In genomic region chr2:30095882-30096527, GRCm38 (mm10) we compare ENCODE assay signal across 9 mouse cellular contexts. TPM values are rescaled to one million over a fixed set of nuclear protein-coding genes. Genes with fewer than 3 reads are reported as not detected.
DNase-seq lines count a peak whose midpoint lies in the region; ATAC-seq and TF ChIP-seq lines count a peak whose summit lies in the region.
"Had no signal": no experiment of that assay in that cellular context is flagged by ENCODE, and none has a peak within 500 bp of the region (broad histone marks: within the 10 kb centered on the region; RNA-seq: fewer than 3 reads in every experiment).

No protein-coding gene starts in this region.

- no peak for ATAC-seq in forebrain, embryonic 13.5 days
- no peak for ATAC-seq in midbrain, postnatal 0 days (ENCODE audit: low FRiP score)
- no peak for ATAC-seq in midbrain, embryonic 11.5 days (ENCODE audit: low FRiP score)
- no peak for ATAC-seq in hindbrain, postnatal 0 days
- peak; percentile 38 for ATAC-seq in megakaryocyte progenitor cell, adult 5-6 weeks (replicated peaks; ENCODE audit: poor library complexity)

- peak; percentile 60 for DNase-seq in forebrain, embryonic 10.5 days (ENCODE audit: extremely low spot score, low spot score)
- peak; percentile 56 for DNase-seq in midbrain, postnatal 0 days (ENCODE audit: low spot score)
- DNase-seq in midbrain, embryonic 11.5 days (ENCODE audit: low spot score, missing footprints) = no peak
- DNase-seq in brain, adult 2 months (ENCODE audit: low read depth, low spot score) = peak; percentile 56
- peak; percentile 66 for DNase-seq in hindbrain, postnatal 0 days (ENCODE audit: low spot score)
- peak; percentile 82 for DNase-seq in thymus, postnatal 4 days

- WGBS in forebrain, embryonic 10.5 days = 79% methylated on average over 2 of the region's 2 CpGs
- WGBS in forebrain, embryonic 13.5 days = 95% methylated on average over 2 of the region's 2 CpGs
- WGBS in midbrain, postnatal 0 days = 87% methylated on average over 2 of the region's 2 CpGs
- WGBS in midbrain, embryonic 11.5 days = 79% methylated on average over 2 of the region's 2 CpGs
- WGBS in hindbrain, postnatal 0 days = 87% methylated on average over 2 of the region's 2 CpGs

- no peak overlapping the region for H3K4me3 ChIP-seq in forebrain, embryonic 10.5 days
- no peak overlapping the region for H3K4me3 ChIP-seq in forebrain, embryonic 13.5 days
- H3K4me3 ChIP-seq in midbrain, postnatal 0 days (ENCODE audit: low read depth, low read length) = no peak overlapping the region
- H3K4me3 ChIP-seq in midbrain, embryonic 11.5 days (ENCODE audit: low read depth, low read length) = no peak overlapping the region
- H3K4me3 ChIP-seq in hindbrain, postnatal 0 days (ENCODE audit: low read length) = no peak overlapping the region
- H3K4me3 ChIP-seq: hindbrain, embryonic 15.5 days had no signal

- peaks cover 28% of the 10 kb centered on the region for H3K36me3 ChIP-seq in forebrain, embryonic 10.5 days (replicated peaks)
- peaks cover 57% of the 10 kb centered on the region for H3K36me3 ChIP-seq in forebrain, embryonic 13.5 days (ENCODE audit: poor library complexity, severe bottlenecking)
- peaks cover 38% of the 10 kb centered on the region for H3K36me3 ChIP-seq in midbrain, postnatal 0 days (ENCODE audit: insufficient read depth, low read length)
- H3K36me3 ChIP-seq in midbrain, embryonic 11.5 days (ENCODE audit: control insufficient read depth, insufficient read depth, low read length) = no peaks in the 10 kb centered on the region
- peaks cover 31% of the 10 kb centered on the region for H3K36me3 ChIP-seq in hindbrain, postnatal 0 days (ENCODE audit: insufficient read depth, low read length)

- H3K4me2 ChIP-seq in forebrain, embryonic 13.5 days = no peak overlapping the region
- H3K4me2 ChIP-seq in midbrain, postnatal 0 days (ENCODE audit: low read depth, low read length, poor library complexity, severe bottlenecking) = no peak overlapping the region
- H3K4me2 ChIP-seq in midbrain, embryonic 11.5 days = no peak overlapping the region
- no peak overlapping the region for H3K4me2 ChIP-seq in hindbrain, postnatal 0 days (ENCODE audit: low read depth, low read length)
- H3K4me2 ChIP-seq: hindbrain, embryonic 15.5 days had no signal

- TF ChIP-seq CTCF in midbrain, postnatal 0 days (IDR thresholded peaks at IDR 0.05) = peak; percentile 74
- TF ChIP-seq CTCF in hindbrain, postnatal 0 days (IDR thresholded peaks at IDR 0.05; ENCODE audit: low read depth) = peak; percentile 77

- no peak overlapping the region for H3K9ac ChIP-seq in forebrain, embryonic 13.5 days
- H3K9ac ChIP-seq in midbrain, postnatal 0 days (replicated peaks; ENCODE audit: low read length, poor library complexity, severe bottlenecking) = no peak overlapping the region
- H3K9ac ChIP-seq in midbrain, embryonic 11.5 days (ENCODE audit: low read length) = no peak overlapping the region
- no peak overlapping the region for H3K9ac ChIP-seq in hindbrain, postnatal 0 days (replicated peaks; ENCODE audit: low read length)
- H3K9ac ChIP-seq: hindbrain, embryonic 15.5 days had no signal

- no peak overlapping the region for H3K27ac ChIP-seq in forebrain, embryonic 10.5 days
- no peak overlapping the region for H3K27ac ChIP-seq in forebrain, embryonic 13.5 days
- no peak overlapping the region for H3K27ac ChIP-seq in midbrain, postnatal 0 days (ENCODE audit: low read depth, low read length)
- no peak overlapping the region for H3K27ac ChIP-seq in midbrain, embryonic 11.5 days (ENCODE audit: low read depth, low read length)
- no peak overlapping the region for H3K27ac ChIP-seq in hindbrain, postnatal 0 days
- H3K27ac ChIP-seq: hindbrain, embryonic 15.5 days had no signal

- no peaks in the 10 kb centered on the region for H3K27me3 ChIP-seq in forebrain, embryonic 10.5 days (ENCODE audit: poor library complexity, severe bottlenecking)
- no peaks in the 10 kb centered on the region for H3K27me3 ChIP-seq in forebrain, embryonic 13.5 days
- H3K27me3 ChIP-seq in midbrain, postnatal 0 days (ENCODE audit: insufficient read depth, low read length) = no peaks in the 10 kb centered on the region
- H3K27me3 ChIP-seq in midbrain, embryonic 11.5 days (ENCODE audit: control insufficient read depth, insufficient read depth, low read length) = no peaks in the 10 kb centered on the region
- H3K27me3 ChIP-seq in hindbrain, postnatal 0 days (ENCODE audit: insufficient read depth, low read length) = no peaks in the 10 kb centered on the region
- H3K27me3 ChIP-seq: hindbrain, embryonic 15.5 days had no signal

- no peaks in the 10 kb centered on the region for H3K9me3 ChIP-seq in forebrain, embryonic 10.5 days
- H3K9me3 ChIP-seq in forebrain, embryonic 13.5 days (replicated peaks) = no peaks in the 10 kb centered on the region
- H3K9me3 ChIP-seq in midbrain, postnatal 0 days (ENCODE audit: low read length) = no peaks in the 10 kb centered on the region
- no peaks in the 10 kb centered on the region for H3K9me3 ChIP-seq in midbrain, embryonic 11.5 days (ENCODE audit: control insufficient read depth, low read length)
- no peaks in the 10 kb centered on the region for H3K9me3 ChIP-seq in hindbrain, postnatal 0 days (ENCODE audit: low read length)
- H3K9me3 ChIP-seq: hindbrain, embryonic 15.5 days had no signal

- peaks cover 36% of the 10 kb centered on the region for H3K4me1 ChIP-seq in forebrain, embryonic 10.5 days
- peaks cover 23% of the 10 kb centered on the region for H3K4me1 ChIP-seq in forebrain, embryonic 13.5 days
- H3K4me1 ChIP-seq in midbrain, postnatal 0 days (ENCODE audit: insufficient read depth, low read length) = 0 out of 2 replicates have a peak, but pooled peaks cover 7% of the 10 kb centered on the region
- H3K4me1 ChIP-seq in midbrain, embryonic 11.5 days (ENCODE audit: control insufficient read depth, insufficient read depth, low read length) = peaks cover 9% of the 10 kb centered on the region
- H3K4me1 ChIP-seq in hindbrain, postnatal 0 days (ENCODE audit: insufficient read depth, low read length) = no peaks in the 10 kb centered on the region

RNA-seq across cellular contexts. Expression of gene Zdhhc12, which starts 2.6 kb away (rescaled TPM):
- 34.2 and 35.4 TPM in 2 replicates for polyA plus RNA-seq in forebrain, embryonic 10.5 days (2016; fragmentation: Nextera tagmentation; extraction: Ambion mirVana)
- polyA plus RNA-seq in forebrain, embryonic 13.5 days (2015; fragmentation: Nextera tagmentation; extraction: Ambion mirVana) = 21.0 and 21.2 TPM in 2 replicates
- total RNA-seq in midbrain, postnatal 0 days (2014; rRNA removed) = 17.7 and 30.7 TPM in 2 replicates
- polyA plus RNA-seq in midbrain, postnatal 0 days (2015; fragmentation: Nextera tagmentation; extraction: Ambion mirVana) = 23.8 and 28.9 TPM in 2 replicates
- 28.0 and 30.6 TPM in 2 replicates for polyA plus RNA-seq in midbrain, embryonic 11.5 days (2014; fragmentation: Nextera tagmentation; extraction: Ambion mirVana)
- total RNA-seq in hindbrain, postnatal 0 days (2014; rRNA removed) = 25.4 and 35.0 TPM in 2 replicates
- polyA plus RNA-seq in hindbrain, postnatal 0 days (2015; fragmentation: Nextera tagmentation; extraction: Ambion mirVana) = 30.2 and 32.2 TPM in 2 replicates
- 17.4 and 18.2 TPM in 2 replicates for total RNA-seq in megakaryocyte progenitor cell, adult 5-6 weeks (2015)
- 10.7 and 13.3 TPM in 2 replicates for total RNA-seq in megakaryocyte progenitor cell, adult 5-6 weeks (2017)

RNA-seq across cellular contexts. Expression of gene Pkn3, which starts 18.5 kb away (rescaled TPM):
- 12.4 and 13.1 TPM in 2 replicates for polyA plus RNA-seq in forebrain, embryonic 10.5 days (2016; fragmentation: Nextera tagmentation; extraction: Ambion mirVana)
- 5.7 and 6.7 TPM in 2 replicates for polyA plus RNA-seq in forebrain, embryonic 13.5 days (2015; fragmentation: Nextera tagmentation; extraction: Ambion mirVana)
- total RNA-seq in midbrain, postnatal 0 days (2014; rRNA removed) = 1.7 and 2.4 TPM in 2 replicates
- polyA plus RNA-seq in midbrain, postnatal 0 days (2015; fragmentation: Nextera tagmentation; extraction: Ambion mirVana) = 0.73 and 1.2 TPM in 2 replicates
- polyA plus RNA-seq in midbrain, embryonic 11.5 days (2014; fragmentation: Nextera tagmentation; extraction: Ambion mirVana) = 6.4 and 8.4 TPM in 2 replicates
- 1.2 and 4.5 TPM in 2 replicates for total RNA-seq in hindbrain, postnatal 0 days (2014; rRNA removed)
- polyA plus RNA-seq in hindbrain, postnatal 0 days (2015; fragmentation: Nextera tagmentation; extraction: Ambion mirVana) = 0.99 and 1.0 TPM in 2 replicates
- 3.1 and 3.6 TPM in 2 replicates for total RNA-seq in megakaryocyte progenitor cell, adult 5-6 weeks (2015)
- 7.9 and 10.2 TPM in 2 replicates for total RNA-seq in megakaryocyte progenitor cell, adult 5-6 weeks (2017)

RNA-seq across cellular contexts. Expression of gene Zer1, which starts 28.4 kb away (rescaled TPM):
- 6.3 and 6.6 TPM in 2 replicates for polyA plus RNA-seq in forebrain, embryonic 10.5 days (2016; fragmentation: Nextera tagmentation; extraction: Ambion mirVana)
- polyA plus RNA-seq in forebrain, embryonic 13.5 days (2015; fragmentation: Nextera tagmentation; extraction: Ambion mirVana) = 10.5 and 10.9 TPM in 2 replicates
- 88.2 and 93.2 TPM in 2 replicates for total RNA-seq in midbrain, postnatal 0 days (2014; rRNA removed)
- 12.3 and 14.7 TPM in 2 replicates for polyA plus RNA-seq in midbrain, postnatal 0 days (2015; fragmentation: Nextera tagmentation; extraction: Ambion mirVana)
- polyA plus RNA-seq in midbrain, embryonic 11.5 days (2014; fragmentation: Nextera tagmentation; extraction: Ambion mirVana) = 5.1 and 6.0 TPM in 2 replicates
- 77.6 and 99.2 TPM in 2 replicates for total RNA-seq in hindbrain, postnatal 0 days (2014; rRNA removed)
- 14.0 and 14.6 TPM in 2 replicates for polyA plus RNA-seq in hindbrain, postnatal 0 days (2015; fragmentation: Nextera tagmentation; extraction: Ambion mirVana)
- 8.8 and 9.4 TPM in 2 replicates for total RNA-seq in megakaryocyte progenitor cell, adult 5-6 weeks (2015)
- total RNA-seq in megakaryocyte progenitor cell, adult 5-6 weeks (2017) = 6.9 and 7.9 TPM in 2 replicates

RNA-seq across cellular contexts. Expression of gene Tbc1d13, which starts 37.5 kb away (rescaled TPM):
- polyA plus RNA-seq in forebrain, embryonic 10.5 days (2016; fragmentation: Nextera tagmentation; extraction: Ambion mirVana) = 7.8 and 8.6 TPM in 2 replicates
- 12.3 and 14.1 TPM in 2 replicates for polyA plus RNA-seq in forebrain, embryonic 13.5 days (2015; fragmentation: Nextera tagmentation; extraction: Ambion mirVana)
- total RNA-seq in midbrain, postnatal 0 days (2014; rRNA removed) = 141 and 168 TPM in 2 replicates
- 8.1 and 10.6 TPM in 2 replicates for polyA plus RNA-seq in midbrain, postnatal 0 days (2015; fragmentation: Nextera tagmentation; extraction: Ambion mirVana)
- polyA plus RNA-seq in midbrain, embryonic 11.5 days (2014; fragmentation: Nextera tagmentation; extraction: Ambion mirVana) = 12.1 and 13.3 TPM in 2 replicates
- 106 and 109 TPM in 2 replicates for total RNA-seq in hindbrain, postnatal 0 days (2014; rRNA removed)
- 9.4 and 10.8 TPM in 2 replicates for polyA plus RNA-seq in hindbrain, postnatal 0 days (2015; fragmentation: Nextera tagmentation; extraction: Ambion mirVana)
- total RNA-seq in megakaryocyte progenitor cell, adult 5-6 weeks (2015) = 28.8 and 29.0 TPM in 2 replicates
- total RNA-seq in megakaryocyte progenitor cell, adult 5-6 weeks (2017) = 47.2 and 65.0 TPM in 2 replicates

RNA-seq across cellular contexts. Expression of gene Set, which starts 38.8 kb away (rescaled TPM):
- polyA plus RNA-seq in forebrain, embryonic 10.5 days (2016; fragmentation: Nextera tagmentation; extraction: Ambion mirVana) = 944 and 983 TPM in 2 replicates
- polyA plus RNA-seq in forebrain, embryonic 13.5 days (2015; fragmentation: Nextera tagmentation; extraction: Ambion mirVana) = 587 and 610 TPM in 2 replicates
- total RNA-seq in midbrain, postnatal 0 days (2014; rRNA removed) = 190 and 269 TPM in 2 replicates
- 302 and 345 TPM in 2 replicates for polyA plus RNA-seq in midbrain, postnatal 0 days (2015; fragmentation: Nextera tagmentation; extraction: Ambion mirVana)
- 741 and 754 TPM in 2 replicates for polyA plus RNA-seq in midbrain, embryonic 11.5 days (2014; fragmentation: Nextera tagmentation; extraction: Ambion mirVana)
- 149 and 188 TPM in 2 replicates for total RNA-seq in hindbrain, postnatal 0 days (2014; rRNA removed)
- 332 and 334 TPM in 2 replicates for polyA plus RNA-seq in hindbrain, postnatal 0 days (2015; fragmentation: Nextera tagmentation; extraction: Ambion mirVana)
- total RNA-seq in megakaryocyte progenitor cell, adult 5-6 weeks (2015) = 465 and 470 TPM in 2 replicates
- 1,489 and 2,093 TPM in 2 replicates for total RNA-seq in megakaryocyte progenitor cell, adult 5-6 weeks (2017)
